ENCODE assay signal across 15 mouse cellular contexts in the genomic region with DNA sequence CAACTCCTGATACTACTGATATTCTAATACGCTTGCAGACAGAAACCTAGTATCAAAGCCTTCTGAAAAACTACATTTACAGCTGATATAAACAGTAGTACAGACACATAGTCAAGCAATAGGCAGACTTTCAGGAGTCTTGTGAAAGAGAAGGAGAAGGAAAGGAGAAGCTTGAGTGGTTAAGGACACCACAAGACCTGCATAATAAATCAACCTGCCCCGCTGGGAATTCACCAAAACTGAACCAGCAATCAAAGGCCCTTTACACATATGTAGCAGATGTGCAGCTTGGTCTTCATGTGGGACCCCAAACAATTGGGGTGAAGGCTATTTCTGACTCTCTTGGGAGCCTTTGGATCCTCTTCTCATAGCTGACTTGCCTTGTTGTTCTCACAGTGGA.
DNase-seq lines count a peak whose midpoint lies in the region; TF ChIP-seq lines count a peak whose summit lies in the region.
"Had no signal": no experiment of that assay in that cellular context is flagged by ENCODE, and none has a peak within 500 bp of the region (broad histone marks: within the 10 kb centered on the region; RNA-seq: fewer than 3 reads in every experiment).

No protein-coding gene starts in this region.

- H3K27ac ChIP-seq in CH12.LX (ENCODE audit: insufficient read depth, low read depth), result no peak overlapping the region
- no peak overlapping the region for H3K27ac ChIP-seq in cerebellum, adult 2 months (ENCODE audit: insufficient read depth, low read length)

- TF ChIP-seq RAD21 in CH12.LX (IDR thresholded peaks at IDR 0.05; ENCODE audit: low read depth, low read length), result no peak

- TF ChIP-seq EP300 in CH12.LX (IDR thresholded peaks at IDR 0.05; ENCODE audit: low read length), result 0 out of 2 replicates have a peak, but pooled peaks have one; percentile 50

- H3K9ac ChIP-seq in CH12.LX (ENCODE audit: insufficient read depth, low read depth), result no peak overlapping the region

- H3K4me3 ChIP-seq in CH12.LX (replicated peaks in 1 of 3; ENCODE audit: low read depth in 2 of 3, low read length in 2 of 3, poor library complexity in 1 of 3), result no peak overlapping the region
- no peak overlapping the region for H3K4me3 ChIP-seq in cerebellum, adult 2 months (replicated peaks; ENCODE audit: insufficient read depth, low read depth, low read length)

- H3K79me2 ChIP-seq in CH12.LX (replicated peaks; ENCODE audit: control insufficient read depth, extremely low read depth, insufficient read depth, poor library complexity, severe bottlenecking), result no peaks in the 10 kb centered on the region

- peaks cover 12 to 19% of the 10 kb centered on the region in 2 experiments for H3K4me1 ChIP-seq in CH12.LX (ENCODE audit: control insufficient read depth in 1 of 2, insufficient read depth in 2 of 2)
- H3K4me1 ChIP-seq in cerebellum, adult 2 months (ENCODE audit: control insufficient read depth, insufficient read depth, low read length), result no peaks in the 10 kb centered on the region

- TF ChIP-seq POLR2A in CH12.LX (IDR thresholded peaks at IDR 0.05; ENCODE audit: low read depth, low read length), result no peak
- TF ChIP-seq POLR2A in cerebellum, adult 2 months (IDR thresholded peaks at IDR 0.05; ENCODE audit: borderline replicate concordance, insufficient read depth, low read length), result no peak

- no peak for TF ChIP-seq CTCF in CH12.LX (conservative IDR thresholded peaks at IDR 0.05 in 1 of 2, IDR thresholded peaks at IDR 0.05 in 1 of 2; ENCODE audit: low read depth in 2 of 2, low read length in 2 of 2)
- no peak for TF ChIP-seq CTCF in cerebellum, adult 2 months (IDR thresholded peaks at IDR 0.05; ENCODE audit: borderline replicate concordance, insufficient read depth, low read depth, low read length)

- no peaks in the 10 kb centered on the region for H3K27me3 ChIP-seq in CH12.LX (replicated peaks)
- H3K27me3 ChIP-seq in splenic B cell, adult 2 months (ENCODE audit: control insufficient read depth, insufficient read depth, low read length, poor library complexity, severe bottlenecking), result no peaks in the 10 kb centered on the region
- H3K27me3 ChIP-seq in cerebellum, adult 2 months (ENCODE audit: control insufficient read depth, insufficient read depth, low read length), result no peaks in the 10 kb centered on the region

- in situ Hi-C loops in CH12.LX (cut with MboI; ENCODE audit: low pct_ligation_motif_present, low pct_unique_long_range_greater_than_20kb, low sequenced_read_pairs), result no loop called here

- 97% methylated on average over 2 of the region's 2 CpGs for WGBS in cerebellum, adult 2 months

- H3K36me3 ChIP-seq in CH12.LX (replicated peaks in 1 of 2; ENCODE audit: control insufficient read depth in 1 of 2, insufficient read depth in 1 of 2, low read length in 1 of 2), result no peaks in the 10 kb centered on the region
- H3K36me3 ChIP-seq in splenic B cell, adult 2 months (ENCODE audit: control insufficient read depth, insufficient read depth, low read length, poor library complexity, severe bottlenecking), result no peaks in the 10 kb centered on the region
- H3K36me3 ChIP-seq: G1E had no signal

- H3K4me2 ChIP-seq in CH12.LX (ENCODE audit: insufficient read depth, low read depth, poor library complexity, severe bottlenecking), result peak overlapping the region; percentile 22; the same call in 1 of the 2 replicates

- no peaks in the 10 kb centered on the region for H3K9me3 ChIP-seq in CH12.LX (replicated peaks; ENCODE audit: low read length)
- H3K9me3 ChIP-seq: G1E had no signal

- DNase-seq in A20 (ENCODE audit: low read depth, low spot score) (peak; percentile 30), CH12.LX (ENCODE audit: extremely low read depth) (peak; percentile 82)
- DNase-seq in splenic B cell, adult 2 months (ENCODE audit: low read depth, low spot score), result peak; percentile 6
- no peak for DNase-seq in adrenal gland, adult 8-10 months
- no peak for DNase-seq in urinary bladder, postnatal 25 days (ENCODE audit: low spot score)
- DNase-seq in cerebellum, adult 2 months, result no peak
- DNase-seq: adrenal gland, postnatal 25 days; B cell, adult 2 months; cerebellum, adult 11 months; cerebellum, adult 11-12 months; cerebellum, adult 18-20 months; cerebellum, adult 8-10 months; cerebellum, adult 9-10 months; cerebellum, adult 9-11 months had no signal

- dilution Hi-C loops in CH12.LX (cut with MboI; ENCODE audit: extremely low pct_ligation_motif_present, extremely low pct_unique_long_range_greater_than_20kb, low sequenced_read_pairs), result no loop called here

TF ChIP-seq in CH12.LX, 34 proteins besides CTCF, POLR2A, EP300 and RAD21:
- TF ChIP-seq MEF2A (IDR thresholded peaks at IDR 0.05; ENCODE audit: borderline replicate concordance, low read depth, low read length), result no peak
- TF ChIP-seq CHD2 (IDR thresholded peaks at IDR 0.05; ENCODE audit: low read length), result no peak
- TF ChIP-seq MXI1 (IDR thresholded peaks at IDR 0.05; ENCODE audit: low read depth, low read length), result no peak
- no peak for TF ChIP-seq JUND (conservative IDR thresholded peaks at IDR 0.05; ENCODE audit: low read depth, low read length)
- no peak for TF ChIP-seq USF1 (IDR thresholded peaks at IDR 0.05; ENCODE audit: low read depth, low read length)
- TF ChIP-seq USF2 (conservative IDR thresholded peaks at IDR 0.05; ENCODE audit: low read depth, low read length), result no peak
- TF ChIP-seq KAT2A (IDR thresholded peaks at IDR 0.05; ENCODE audit: insufficient replicate concordance, low read length), result no peak
- TF ChIP-seq UBTF (IDR thresholded peaks at IDR 0.05; ENCODE audit: low read depth, low read length), result no peak
- TF ChIP-seq SMC3 (IDR thresholded peaks at IDR 0.05; ENCODE audit: low read depth, low read length), result no peak
- no peak for TF ChIP-seq TBP (conservative IDR thresholded peaks at IDR 0.05; ENCODE audit: low read depth, low read length)
- TF ChIP-seq POLR2AphosphoS2 (IDR thresholded peaks at IDR 0.05; ENCODE audit: low read depth, low read length), result no peak
- no peak for TF ChIP-seq PAX5 (IDR thresholded peaks at IDR 0.05; ENCODE audit: low read length)
- no peak for TF ChIP-seq ELF1 (IDR thresholded peaks at IDR 0.05; ENCODE audit: low read depth, low read length)
TF ChIP-seq in CH12.LX: peak in this region for 0.

Comparison
In these comparisons a context has a peak if more than half of its experiments do, and no peak if none do; other contexts are left out.
1. DNase-seq: peak in A20 (single experiment), CH12.LX (single experiment) and splenic B cell, adult 2 months (single experiment); none in adrenal gland, adult 8-10 months (single experiment), urinary bladder, postnatal 25 days (single experiment) and cerebellum, adult 2 months (0 of 2).